Comparison of ENCODE assay signal across 9 mouse cellular contexts in genomic region chr10:77543226-77543625, GRCm38 (mm10). TPM values are rescaled to one million over a fixed set of nuclear protein-coding genes. Genes with fewer than 3 reads are reported as not detected.
A peak's percentile ranks its signal among the peaks of the same experiment; 100 is the strongest.
DNase-seq lines count a peak whose midpoint lies in the region; ATAC-seq and TF ChIP-seq lines count a peak whose summit lies in the region.
"Had no signal": no experiment of that assay in that cellular context is flagged by ENCODE, and none has a peak within 500 bp of the region (broad histone marks: within the 10 kb centered on the region; RNA-seq: fewer than 3 reads in every experiment).

No protein-coding gene starts in this region.

- H3K4me3 ChIP-seq in liver, embryonic 12.5 days: no peak overlapping the region
- H3K4me3 ChIP-seq in ES-E14 (ENCODE audit: insufficient read depth in 1 of 2, low read depth in 1 of 2, low read length in 2 of 2, poor library complexity in 1 of 2, severe bottlenecking in 1 of 2): no peak overlapping the region
- H3K4me3 ChIP-seq: myocyte had no signal

- ATAC-seq in liver, embryonic 12.5 days: no peak

- H3K27me3 ChIP-seq in liver, embryonic 12.5 days (replicated peaks): no peaks in the 10 kb centered on the region

- H3K27ac ChIP-seq in liver, embryonic 12.5 days: no peak overlapping the region
- H3K27ac ChIP-seq in ES-E14 (ENCODE audit: insufficient read depth, low read depth, low read length, poor library complexity, severe bottlenecking): no peak overlapping the region

- DNase-seq in liver: peak; percentile 76
- DNase-seq in ES-E14 (ENCODE audit: low read depth, low spot score): peak; percentile 87
- peak; percentile 52 to 64 for DNase-seq in adrenal gland, postnatal 36 days
- DNase-seq in kidney, postnatal 4 days: peak; percentile 30 to 48
- DNase-seq in urinary bladder, postnatal 36 days (ENCODE audit: low spot score in 2 of 2): no peak
- no peak for DNase-seq in layer of hippocampus, postnatal 10 days (ENCODE audit: low spot score in 2 of 2)
- DNase-seq in cerebellum, adult 11-12 months: no peak

- 38% methylated on average over 7 of the region's 7 CpGs for WGBS in liver, embryonic 12.5 days (ENCODE audit: insufficient replicate concordance)

- H3K9ac ChIP-seq in liver, embryonic 12.5 days: no peak overlapping the region
- H3K9ac ChIP-seq in ES-E14 (ENCODE audit: insufficient read depth, low read depth, low read length, poor library complexity, severe bottlenecking): no peak overlapping the region

- in situ Hi-C loops in ES-E14 (cut with MboI; ENCODE audit: low sequenced_read_pairs in 2 of 2, unreplicated experiment in 2 of 2): no loop called here

- H3K4me1 ChIP-seq in liver, embryonic 12.5 days: no peaks in the 10 kb centered on the region
- H3K4me1 ChIP-seq in ES-E14 (ENCODE audit: control insufficient read depth in 2 of 2, insufficient read depth in 2 of 2, low read length in 2 of 2, poor library complexity in 1 of 2): no peaks in the 10 kb centered on the region

- peaks cover 6% of the 10 kb centered on the region; the same call in 1 of the 2 replicates for H3K36me3 ChIP-seq in liver, embryonic 12.5 days
- no peaks in the 10 kb centered on the region for H3K36me3 ChIP-seq in ES-E14 (ENCODE audit: control insufficient read depth, insufficient read depth, low read length, poor library complexity, severe bottlenecking)

- H3K9me3 ChIP-seq in liver, embryonic 12.5 days (replicated peaks): no peaks in the 10 kb centered on the region
- H3K9me3 ChIP-seq in ES-E14 (ENCODE audit: control insufficient read depth, insufficient read depth, low read depth, low read length): no peaks in the 10 kb centered on the region

- H3K4me2 ChIP-seq in liver, embryonic 12.5 days: no peak overlapping the region

TF ChIP-seq in ES-E14, 5 proteins besides CTCF, POLR2A, EP300 and RAD21:
- no peak for TF ChIP-seq ZC3H11A (IDR thresholded peaks at IDR 0.05; ENCODE audit: borderline replicate concordance, low read depth, low read length)
- TF ChIP-seq ZNF384 (IDR thresholded peaks at IDR 0.05; ENCODE audit: low read depth, low read length): no peak
- TF ChIP-seq HCFC1 (IDR thresholded peaks at IDR 0.05; ENCODE audit: borderline replicate concordance, insufficient read depth, low read length): no peak
- TF ChIP-seq CHD2 (IDR thresholded peaks at IDR 0.05; ENCODE audit: low read depth, low read length): no peak
- TF ChIP-seq MAFK (IDR thresholded peaks at IDR 0.05; ENCODE audit: insufficient read depth, low read depth, low read length): no peak

RNA-seq across cellular contexts. Expression of gene Itgb2, which starts 13.2 kb away (rescaled TPM):
- 13.5 and 13.9 TPM in 2 replicates for polyA plus RNA-seq in liver, embryonic 12.5 days (2016; fragmentation: Nextera tagmentation; extraction: Ambion mirVana)
- 0.42 and 0.54 TPM in 2 replicates for total RNA-seq in ES-E14 (2012; rRNA removed)
- 1 to 10 TPM; 4.2 to 9.1 TPM for total RNA-seq in adrenal gland, postnatal 36 days (2021)
- total RNA-seq in layer of hippocampus, postnatal 10 days (2021): 1 to 10 TPM; 3.5 to 3.8 TPM

RNA-seq across cellular contexts. Expression of gene Fam207a, which starts 27.6 kb away (rescaled TPM):
- 32.7 and 33.7 TPM in 2 replicates for polyA plus RNA-seq in liver, embryonic 12.5 days (2016; fragmentation: Nextera tagmentation; extraction: Ambion mirVana)
- 29.1 and 33.6 TPM in 2 replicates for total RNA-seq in ES-E14 (2012; rRNA removed)
- 10 to 100 TPM; 19.2 to 25.0 TPM for total RNA-seq in adrenal gland, postnatal 36 days (2021)
- 10 to 100 TPM; 36.5 to 39.7 TPM for total RNA-seq in layer of hippocampus, postnatal 10 days (2021)

RNA-seq across cellular contexts. Expression of gene Pttg1ip, which starts 38.3 kb away (rescaled TPM):
- polyA plus RNA-seq in liver, embryonic 12.5 days (2016; fragmentation: Nextera tagmentation; extraction: Ambion mirVana): 68.8 and 72.8 TPM in 2 replicates
- 115 and 142 TPM in 2 replicates for total RNA-seq in ES-E14 (2012; rRNA removed)
- 100 to 1,000 TPM; 197 to 219 TPM for total RNA-seq in adrenal gland, postnatal 36 days (2021)
- total RNA-seq in layer of hippocampus, postnatal 10 days (2021): 10 to 100 TPM; 71.6 to 82.0 TPM

Comparison
In these comparisons a context has a peak if more than half of its experiments do, and no peak if none do; other contexts are left out.
1. DNase-seq: peak in liver (single experiment), ES-E14 (single experiment), adrenal gland, postnatal 36 days (2 of 2) and kidney, postnatal 4 days (2 of 2); none in urinary bladder, postnatal 36 days (0 of 2), layer of hippocampus, postnatal 10 days (0 of 2) and cerebellum, adult 11-12 months (single experiment).